Mouse (Mus musculus) bone marrow, adult 2 months (tissue): Measurements from ENCODE around the gene 1600014C10Rik. TPM values are rescaled to one million over a fixed set of nuclear protein-coding genes. Genes with fewer than 3 reads are reported as not detected.

Experiments used
- H3K27ac ChIP-seq: fragments of 200-500 bp; 2 replicates; pipeline ENCODE4 v1.5.1; 2012; ENCODE audit warnings: low read depth, mild to moderate bottlenecking, control low read depth, inconsistent platforms, low read length; ENCODE audit not compliant: control insufficient read depth, poor library complexity, insufficient read depth
- H3K4me1 ChIP-seq: fragments of 200-500 bp; 2 replicates; pipeline ENCODE4 v1.6.1; 2011; ENCODE audit warnings: low read length; ENCODE audit not compliant: control insufficient read depth, insufficient read depth
- H3K4me3 ChIP-seq: fragments of 200-500 bp; replicated peaks from 2 replicates; pipeline ENCODE3; 2011; ENCODE audit warnings: mild to moderate bottlenecking, low read depth, low read length, control low read depth; ENCODE audit not compliant: control insufficient read depth
- CTCF ChIP-seq: fragments of 200-500 bp; IDR thresholded peaks from 2 replicates; pipeline ENCODE4 v1.5.1; 2011; ENCODE audit warnings: low read length, control low read depth; ENCODE audit not compliant: control insufficient read depth, insufficient read depth
- POLR2A ChIP-seq: fragments of 200-500 bp; IDR thresholded peaks from 2 replicates; pipeline ENCODE4 v1.6.1; 2011; ENCODE audit warnings: low read depth, mild to moderate bottlenecking, control low read depth, low read length, borderline replicate concordance; ENCODE audit not compliant: control insufficient read depth
- WGBS: fragments of 180-500 bp; shearing (Covaris S2); methylation state at CpG from one replicate; pipeline ENCODE4 v1.1.7; 2018; 5-methylcytosine and 5-hydroxymethylcytosine counted together
- polyA plus RNA-seq: library from polyadenylated mRNA; stranded (reverse); fragments of >200 nt; gene quantifications from 2 replicates; pipeline ENCODE4 v1.2.4, GENCODE M21; 2011; ENCODE audit warnings: low replicate concordance; ENCODE audit not compliant: missing spikeins, insufficient read depth, insufficient read length

1600014C10Rik gene
- polyA plus RNA-seq, 1 experiment: 22.2 TPM

- WGBS: 78% methylated on average over 6 of the region's 6 CpGs
- Histone ChIP-seq H3K4me1 (peaks cover 3% of the 10 kb centered on the region; the same call in 1 of the 2 replicates), H3K4me3 (no peak overlapping the region), H3K27ac (no peak overlapping the region)
- no peak for TF ChIP-seq CTCF
- TF ChIP-seq POLR2A: no peak
These were observed 32.7 kb downstream of the 1600014C10Rik start for GRCm38 (mm10) chr7:38215697-38216096.

GRCm38 (mm10) chr7:38217417-38218171 is 34.6 kb downstream of the 1600014C10Rik start:
- WGBS: 80% methylated on average over 5 of the region's 5 CpGs
- no peak overlapping the region for H3K27ac ChIP-seq
- peaks cover 3% of the 10 kb centered on the region; the same call in 1 of the 2 replicates for H3K4me1 ChIP-seq
- no peak overlapping the region for H3K4me3 ChIP-seq
- TF ChIP-seq CTCF (no peak), POLR2A (no peak)

GRCm38 (mm10) chr7:38218631-38219367 is 35.8 kb downstream of the 1600014C10Rik start:
- TF ChIP-seq CTCF: no peak
- TF ChIP-seq POLR2A: no peak
- WGBS: 64% methylated on average over 8 of the region's 8 CpGs
- H3K4me1 ChIP-seq: peaks cover 3% of the 10 kb centered on the region; the same call in 1 of the 2 replicates
- H3K4me3 ChIP-seq: no peak overlapping the region
- H3K27ac ChIP-seq: no peak overlapping the region

GRCm38 (mm10) chr7:38219526-38219925 is 36.5 kb downstream of the 1600014C10Rik start:
- peaks cover 3% of the 10 kb centered on the region; the same call in 1 of the 2 replicates for H3K4me1 ChIP-seq
- no peak overlapping the region for H3K27ac ChIP-seq
- 80% methylated on average over 4 of the region's 4 CpGs for WGBS
- H3K4me3 ChIP-seq: no peak overlapping the region
- TF ChIP-seq CTCF (no peak), POLR2A (no peak)

- Histone ChIP-seq H3K4me1 (no peaks in the 10 kb centered on the region), H3K4me3 (no peak overlapping the region), H3K27ac (no peak overlapping the region)
- whole genome bisulfite sequencing: 87% methylated on average over 7 of the region's 7 CpGs
- TF ChIP-seq POLR2A (no peak), CTCF (no peak)
These were observed 37.8 kb downstream of the 1600014C10Rik start for GRCm38 (mm10) chr7:38220866-38221265.

GRCm38 (mm10) chr7:38224577-38225369 is 41.8 kb downstream of the 1600014C10Rik start:
- TF ChIP-seq CTCF (no peak), POLR2A (no peak)
- Histone ChIP-seq H3K27ac (no peak overlapping the region), H3K4me1 (peaks cover 2% of the 10 kb centered on the region), H3K4me3 (no peak overlapping the region)
- WGBS: 77% methylated on average over 13 of the region's 13 CpGs

GRCm38 (mm10) chr7:38226226-38226625 is 43.2 kb downstream of the 1600014C10Rik start:
- no peak overlapping the region for H3K27ac ChIP-seq
- H3K4me1 ChIP-seq: peaks cover 2% of the 10 kb centered on the region
- TF ChIP-seq CTCF: no peak
- TF ChIP-seq POLR2A: no peak
- 74% methylated on average over 2 of the region's 2 CpGs for WGBS
- H3K4me3 ChIP-seq: no peak overlapping the region
